Mouse (Mus musculus) ES-E14 (cell line): ENCODE data around the gene Clec12a. TPM values are rescaled to one million over a fixed set of nuclear protein-coding genes. Genes with fewer than 3 reads are reported as not detected.

Source experiments
- DNase-seq: peaks from one replicate; pipeline ENCODE4 v3.0.0-alpha.2; 2013; ENCODE audit warnings: low read depth, low spot score
- H3K27ac ChIP-seq: 2 replicates; pipeline ENCODE4 v1.5.1; 2012; ENCODE audit warnings: low read depth, mild to moderate bottlenecking, low read length, moderate library complexity, mixed read lengths; ENCODE audit not compliant: poor library complexity, insufficient read depth, severe bottlenecking
- H3K36me3 ChIP-seq: 2 replicates; pipeline ENCODE4 v1.6.1; 2012; ENCODE audit warnings: mild to moderate bottlenecking, low read length, moderate library complexity, mixed read lengths; ENCODE audit not compliant: control insufficient read depth, poor library complexity, insufficient read depth, severe bottlenecking
- H3K4me1 ChIP-seq, 2 experiments: fragments of 150-350 bp in 1 of 2; sonication (generic) in 1 of 2; 2 replicates each; pipeline ENCODE4 v1.6.1; 2012; ENCODE audit warnings: low read length in 2 of 2, mild to moderate bottlenecking in 1 of 2, mixed read lengths in 1 of 2; ENCODE audit not compliant: control insufficient read depth in 2 of 2, insufficient read depth in 2 of 2, poor library complexity in 1 of 2
- H3K4me3 ChIP-seq, 2 experiments: fragments of 150-350 bp in 1 of 2; sonication (generic) in 1 of 2; 2 replicates each; pipeline ENCODE4 v1.5.1; 2012; ENCODE audit warnings: low read length in 2 of 2, low read depth in 1 of 2, mild to moderate bottlenecking in 1 of 2, mixed read lengths in 1 of 2; ENCODE audit not compliant: insufficient read depth in 1 of 2, poor library complexity in 1 of 2, severe bottlenecking in 1 of 2
- H3K9ac ChIP-seq: 2 replicates; pipeline ENCODE4 v1.6.1; 2012; ENCODE audit warnings: low read depth, mild to moderate bottlenecking, low read length, mixed read lengths; ENCODE audit not compliant: poor library complexity, insufficient read depth, severe bottlenecking
- H3K9me3 ChIP-seq: fragments of 150-350 bp; sonication (generic); 2 replicates; pipeline ENCODE4 v1.6.1; 2012; ENCODE audit warnings: low read depth, mild to moderate bottlenecking, low read length; ENCODE audit not compliant: control insufficient read depth, insufficient read depth
- CHD2 ChIP-seq: IDR thresholded peaks from 2 replicates; pipeline ENCODE4 v1.6.1; 2014; ENCODE audit warnings: mild to moderate bottlenecking, low read depth, low read length, inconsistent platforms
- HCFC1 ChIP-seq: IDR thresholded peaks from 2 replicates; pipeline ENCODE4 v1.6.1; 2012; ENCODE audit warnings: low read length, inconsistent platforms, borderline replicate concordance; ENCODE audit not compliant: insufficient read depth
- MAFK ChIP-seq: IDR thresholded peaks from 2 replicates; pipeline ENCODE4 v1.6.1; 2014; ENCODE audit warnings: mild to moderate bottlenecking, low read depth, low read length, inconsistent platforms; ENCODE audit not compliant: insufficient read depth
- ZC3H11A ChIP-seq: IDR thresholded peaks from 2 replicates; pipeline ENCODE4 v1.6.1; 2012; ENCODE audit warnings: low read depth, mild to moderate bottlenecking, inconsistent platforms, low read length, borderline replicate concordance
- ZNF384 ChIP-seq: IDR thresholded peaks from 2 replicates; pipeline ENCODE4 v1.6.1; 2012; ENCODE audit warnings: low read depth, low read length, inconsistent platforms
- in situ Hi-C, 2 experiments: fragments of 600-800 bp; cut with MboI; formaldehyde crosslinking; loops; one replicate each; pipeline ENCODE4 v1.15.1; 2025; ENCODE audit warnings: low sequenced_read_pairs in 2 of 2, inconsistent platforms in 1 of 2; ENCODE audit not compliant: unreplicated experiment in 2 of 2
- total RNA-seq: library from RNA; depleted of rRNA; stranded (reverse); fragments of 300-350 nt; gene quantifications from 2 replicates; pipeline ENCODE4 v1.2.3, GENCODE M21; 2012

Clec12a gene
- total RNA-seq, 1 experiment: not detected

- no peaks in the 10 kb centered on the region for H3K36me3 ChIP-seq
- peaks cover 0 to 5% of the 10 kb centered on the region in 2 experiments; a peak in 1 of 4 replicates for H3K4me1 ChIP-seq
- DNase-seq: no peak
- in situ Hi-C loops: no loop called here
- H3K4me3 ChIP-seq: no peak within 1 kb of the TSS
- H3K9ac ChIP-seq: no peak within 1 kb of the TSS
- TF ChIP-seq MAFK (no peak), HCFC1 (no peak), ZNF384 (no peak), CHD2 (no peak), ZC3H11A (no peak)
- no peak within 1 kb of the TSS for H3K27ac ChIP-seq
- no peaks in the 10 kb centered on the region for H3K9me3 ChIP-seq
Measured at GRCm38 (mm10) chr6:129331610-129332009, 10.9 kb upstream of the Clec12a start, which contains the start of gene 4922502D21Rik. Gene 4922502D21Rik (minus strand): TSS chr6:129331796.

DNA sequence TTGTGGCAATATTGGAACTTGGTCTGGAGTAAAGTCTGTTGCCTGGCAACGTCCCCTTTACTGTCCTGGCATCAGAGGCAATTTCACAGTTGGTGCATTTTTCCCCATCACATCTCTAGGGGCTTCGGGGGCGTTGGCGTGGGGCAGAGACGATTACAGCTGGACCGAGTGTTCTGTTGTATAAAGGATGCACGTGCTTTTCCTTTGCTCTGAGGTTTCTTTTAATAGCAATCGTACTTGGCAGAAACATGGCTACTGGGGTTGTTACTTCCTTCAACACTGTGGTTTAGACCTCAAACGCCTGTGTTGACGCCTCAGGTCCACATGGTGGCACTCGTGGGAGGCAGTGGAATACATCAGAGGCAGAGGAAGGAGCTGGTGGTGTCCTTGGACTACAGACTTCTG lies 8.8 kb upstream of the Clec12a start:
- no peaks in the 10 kb centered on the region for H3K36me3 ChIP-seq
- H3K27ac ChIP-seq: no peak overlapping the region
- in situ Hi-C loops: no loop called here
- TF ChIP-seq MAFK (no peak), CHD2 (no peak), HCFC1 (no peak), ZC3H11A (no peak), ZNF384 (no peak)
- no peak overlapping the region for H3K9ac ChIP-seq
- H3K4me1 ChIP-seq: peaks cover 0 to 5% of the 10 kb centered on the region in 2 experiments; a peak in 1 of 4 replicates
- H3K9me3 ChIP-seq: no peaks in the 10 kb centered on the region
- H3K4me3 ChIP-seq: no peak overlapping the region
- DNase-seq: peak; percentile 53

DNA sequence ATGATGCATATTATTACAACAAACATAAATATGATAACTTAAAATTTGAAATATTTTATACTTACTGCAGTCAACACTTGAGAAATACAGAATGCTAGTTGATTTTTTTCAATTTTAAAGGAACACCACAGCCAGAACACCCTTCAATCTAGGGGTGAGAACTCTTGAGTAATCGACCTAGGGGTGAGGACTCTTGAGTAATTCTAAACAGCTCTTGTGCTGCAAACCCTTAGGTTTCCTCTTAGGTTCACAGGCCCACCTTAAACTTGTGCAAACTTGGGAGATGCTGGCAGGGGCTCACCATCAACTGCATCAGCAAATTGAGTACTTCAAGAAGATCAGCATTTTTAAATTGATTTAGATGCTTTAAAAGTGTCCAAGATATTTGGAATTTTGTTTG lies 4.7 kb upstream of the Clec12a start:
- DNase-seq: no peak
- no peak overlapping the region for H3K27ac ChIP-seq
- H3K36me3 ChIP-seq: no peaks in the 10 kb centered on the region
- TF ChIP-seq ZNF384 (no peak), CHD2 (no peak), MAFK (no peak), ZC3H11A (no peak), HCFC1 (no peak)
- in situ Hi-C loops: no loop called here
- H3K4me3 ChIP-seq: no peak overlapping the region
- H3K9ac ChIP-seq: no peak overlapping the region
- H3K4me1 ChIP-seq: peaks cover 0 to 5% of the 10 kb centered on the region in 2 experiments; a peak in 1 of 4 replicates
- no peaks in the 10 kb centered on the region for H3K9me3 ChIP-seq

GRCm38 (mm10) chr6:129344408-129344807 lies 1.9 kb downstream of the Clec12a start:
- no peak overlapping the region for H3K27ac ChIP-seq
- H3K4me1 ChIP-seq: peaks cover 0 to 2% of the 10 kb centered on the region in 2 experiments; a peak in 1 of 4 replicates
- H3K36me3 ChIP-seq: no peaks in the 10 kb centered on the region
- in situ Hi-C loops: no loop called here
- TF ChIP-seq MAFK (no peak), ZNF384 (no peak), CHD2 (no peak), ZC3H11A (no peak), HCFC1 (no peak)
- H3K9me3 ChIP-seq: no peaks in the 10 kb centered on the region
- DNase-seq: no peak
- no peak overlapping the region for H3K9ac ChIP-seq
- H3K4me3 ChIP-seq: no peak overlapping the region
